Mouse (Mus musculus) kidney, postnatal 10 days (tissue): ENCODE measurements around the gene Eef2k.
"Not testable (repeated sequence)": the region's sequence is repeated elsewhere in the genome, so short reads cannot be mapped to it uniquely, and the experiment has no call there.

ENCODE experiments used
- DNase-seq: peaks from one replicate; pipeline ENCODE4 v3.0.0; 2021; ENCODE audit warnings: mixed read lengths

The Eef2k gene

DNA sequence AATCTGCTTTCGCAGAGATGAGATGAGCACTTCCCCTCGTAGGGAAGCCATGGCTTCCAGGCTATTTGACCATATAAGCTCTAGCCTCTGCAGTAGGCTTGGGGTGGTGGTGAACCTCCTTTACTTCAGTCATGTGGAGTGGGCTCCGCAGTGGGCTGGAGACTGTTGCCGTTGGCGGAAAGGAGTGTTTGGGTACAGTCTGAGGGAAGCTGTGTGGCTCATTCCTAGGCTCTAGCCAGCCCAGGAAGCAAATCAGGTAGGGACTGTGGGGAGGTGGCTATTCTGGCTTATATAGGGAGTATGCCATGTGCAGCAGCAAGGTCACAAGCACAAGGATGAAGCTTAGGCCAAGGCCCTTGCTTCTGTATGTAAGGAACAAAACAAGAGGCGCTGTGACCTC, 98.6 kb downstream of the Eef2k start:
- DNase-seq = no peak

DNA sequence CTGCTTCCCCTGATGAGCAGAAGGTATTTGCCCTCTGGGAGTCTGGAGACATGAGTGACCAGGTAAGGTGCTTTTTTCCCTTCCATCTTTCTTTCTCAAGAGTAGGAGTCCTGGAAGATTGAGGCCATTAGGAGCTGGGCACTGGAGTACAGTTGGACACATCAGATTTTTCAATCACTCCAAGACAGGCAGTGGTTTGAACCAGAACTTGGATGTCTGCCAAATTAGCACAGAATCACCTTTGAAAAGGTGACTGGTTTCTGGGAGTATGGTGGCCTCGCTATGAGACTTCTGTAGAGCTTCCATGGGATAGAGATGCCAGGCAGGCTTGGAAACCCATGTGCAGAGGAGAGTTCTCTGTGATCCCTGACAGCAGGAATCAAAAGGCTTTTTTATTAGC, 99.9 kb downstream of the Eef2k start:
- no peak for DNase-seq

DNA sequence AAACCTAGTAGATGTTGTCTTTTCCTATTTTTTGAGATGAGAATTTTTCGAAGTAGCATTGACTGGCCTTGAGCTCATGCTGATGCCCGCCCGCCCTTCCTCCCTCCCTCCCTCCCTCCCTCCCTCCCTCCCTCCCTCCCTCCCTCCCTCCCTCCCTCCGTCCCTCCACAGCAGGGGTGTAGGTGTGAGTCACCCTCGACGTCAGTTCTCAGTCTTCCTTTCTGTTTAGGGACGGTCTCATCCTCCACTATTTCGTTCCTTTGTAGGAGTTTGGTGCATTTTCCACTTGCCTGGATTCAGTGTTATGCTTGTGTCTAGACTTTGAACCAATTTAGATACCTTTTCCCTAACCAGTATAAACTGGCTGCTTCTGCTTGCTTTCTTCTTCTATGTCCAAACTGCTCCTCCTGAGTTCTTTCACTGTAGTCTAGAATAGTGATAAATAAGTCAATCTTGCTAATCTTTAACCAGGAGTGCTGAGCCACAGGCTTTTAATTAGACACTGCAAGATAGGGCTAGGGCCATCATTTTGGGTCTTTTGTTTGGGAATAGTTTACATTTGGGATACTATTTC, 101.4 kb downstream of the Eef2k start:
- DNase-seq = no peak

DNA sequence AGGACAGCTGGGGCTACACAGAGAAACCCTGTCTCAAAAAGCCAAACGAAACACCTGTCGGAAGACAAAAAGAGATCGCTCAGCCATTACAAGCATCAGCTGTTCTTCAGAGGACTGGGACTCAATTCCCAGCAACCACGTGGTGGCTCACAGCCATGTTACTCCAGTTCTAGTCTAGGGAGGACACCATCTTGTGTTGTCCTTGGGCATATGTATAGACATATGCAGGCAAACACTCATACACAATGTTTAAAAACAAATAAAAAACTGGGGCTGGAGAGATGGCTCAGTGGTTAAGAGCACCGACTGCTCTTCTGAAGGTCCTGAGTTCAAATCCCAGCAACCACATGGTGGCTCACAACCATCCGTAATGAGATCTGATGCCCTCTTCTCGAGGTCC, 111.0 kb downstream of the Eef2k start:
- not testable (repeated sequence) for DNase-seq
